Mouse (Mus musculus) stomach, postnatal 0 days (tissue): Measurements from ENCODE around the gene Gm6904.

Experiments
- CTCF ChIP-seq: IDR thresholded peaks from 2 replicates; pipeline ENCODE4 v1.5.1; 2016; ENCODE audit warnings: antibody characterized with exemption, low read depth, mild to moderate bottlenecking, moderate library complexity
- EP300 ChIP-seq: optimal IDR thresholded peaks from 2 replicates; pipeline ENCODE3; 2016; ENCODE audit warnings: antibody characterized with exemption

- TF ChIP-seq CTCF = no peak
- TF ChIP-seq EP300 = no peak
Observed at GRCm38 (mm10) chr14:59205461-59205860, 54.6 kb downstream of the Gm6904 start.
